Mouse (Mus musculus): ENCODE results near the gene Nrxn3.

Nrxn3 gene

GRCm38 (mm10) chr12:90062219-90062618 lies 1339.5 kb downstream of the Nrxn3 start:
- in situ Hi-C loops (cut with MboI, MseI) = no loop called here

- in situ Hi-C loops (cut with MboI, MseI) = no loop called here
Measured at GRCm38 (mm10) chr12:90063443-90063842, 1340.8 kb downstream of the Nrxn3 start.

- in situ Hi-C loops (cut with MboI, MseI) = no loop called here
Measured at GRCm38 (mm10) chr12:90085862-90086261, 1363.2 kb downstream of the Nrxn3 start.

GRCm38 (mm10) chr12:90095754-90096153 lies 1373.1 kb downstream of the Nrxn3 start:
- in situ Hi-C loops (cut with MboI, MseI) = no loop called here

GRCm38 (mm10) chr12:90113351-90113791 lies 1390.7 kb downstream of the Nrxn3 start:
- in situ Hi-C loops (cut with MboI, MseI) = no loop called here

- in situ Hi-C loops (cut with MboI, MseI) = no loop called here
Measured at GRCm38 (mm10) chr12:90131927-90132869, 1409.5 kb downstream of the Nrxn3 start.

- in situ Hi-C loops (cut with MboI, MseI) = no loop called here
Measured at GRCm38 (mm10) chr12:90142011-90142410, 1419.3 kb downstream of the Nrxn3 start.

- in situ Hi-C loops (cut with MboI, MseI) = no loop called here
Measured at GRCm38 (mm10) chr12:90144247-90144646, 1421.6 kb downstream of the Nrxn3 start.

GRCm38 (mm10) chr12:90158131-90158772 lies 1435.6 kb downstream of the Nrxn3 start:
- in situ Hi-C loops (cut with MboI, MseI) = no loop called here

- in situ Hi-C loops (cut with MboI, MseI) = no loop called here
Measured at GRCm38 (mm10) chr12:90159911-90160310, 1437.2 kb downstream of the Nrxn3 start.

GRCm38 (mm10) chr12:90166118-90166517 lies 1443.4 kb downstream of the Nrxn3 start:
- in situ Hi-C loops (cut with MboI, MseI) = no loop called here

GRCm38 (mm10) chr12:90181566-90181965 lies 1458.9 kb downstream of the Nrxn3 start:
- in situ Hi-C loops (cut with MboI, MseI) = no loop called here

- in situ Hi-C loops (cut with MboI, MseI) = no loop called here
Measured at GRCm38 (mm10) chr12:90183021-90183420, 1460.3 kb downstream of the Nrxn3 start.

GRCm38 (mm10) chr12:90196161-90196560 lies 1473.5 kb downstream of the Nrxn3 start:
- in situ Hi-C loops (cut with MboI, MseI) = no loop called here

- in situ Hi-C loops (cut with MboI, MseI) = no loop called here
Measured at GRCm38 (mm10) chr12:90197994-90198393, 1475.3 kb downstream of the Nrxn3 start.

GRCm38 (mm10) chr12:90202501-90202900 lies 1479.8 kb downstream of the Nrxn3 start:
- in situ Hi-C loops (cut with MboI, MseI) = no loop called here

- in situ Hi-C loops (cut with MboI, MseI) = no loop called here
Measured at GRCm38 (mm10) chr12:90211410-90211809, 1488.7 kb downstream of the Nrxn3 start.

GRCm38 (mm10) chr12:90217060-90217459 lies 1494.4 kb downstream of the Nrxn3 start:
- in situ Hi-C loops (cut with MboI, MseI) = no loop called here

- in situ Hi-C loops (cut with MboI, MseI) = no loop called here
Measured at GRCm38 (mm10) chr12:90229062-90229461, 1506.4 kb downstream of the Nrxn3 start.

- in situ Hi-C loops (cut with MboI, MseI) = no loop called here
Measured at GRCm38 (mm10) chr12:90236093-90236492, 1513.4 kb downstream of the Nrxn3 start.

GRCm38 (mm10) chr12:90260301-90260700 lies 1537.6 kb downstream of the Nrxn3 start:
- in situ Hi-C loops (cut with MboI, MseI) = no loop called here

- in situ Hi-C loops (cut with MboI, MseI) = no loop called here
Measured at GRCm38 (mm10) chr12:90268111-90268510, 1545.4 kb downstream of the Nrxn3 start.
